Mouse (Mus musculus): ENCODE measurements at regions not wholly inside any gene's neighbourhood (a gene's known extent, or its start where the extent isn't known, plus 50 kb on each side); places are given as distances from the start of the nearest gene placed in this dataset.

GRCm38 (mm10) chr17:51552277-51553015, 280.6 kb downstream of the Satb1 start:
- Histone ChIP-seq H3K4me3 (ENCODE audit: low read depth, low read length) (no peak overlapping the region), H3K36me3 (replicated peaks) (no peaks in the 10 kb centered on the region), H3K4me1 (ENCODE audit: insufficient read depth, low read depth, low read length) (no peaks in the 10 kb centered on the region), H3K27me3 (ENCODE audit: insufficient read depth, low read length) (no peaks in the 10 kb centered on the region), H3K9me3 (replicated peaks) (peaks cover 30% of the 10 kb centered on the region)
- TF ChIP-seq POLR2AphosphoS5 (IDR thresholded peaks at IDR 0.05; ENCODE audit: insufficient replicate concordance, low read depth, low read length) (no peak), GATA1 (IDR thresholded peaks at IDR 0.05; ENCODE audit: borderline replicate concordance, low read length) (no peak), CTCF (IDR thresholded peaks at IDR 0.05; ENCODE audit: low read depth, low read length) (no peak), TAL1 (conservative IDR thresholded peaks at IDR 0.05; ENCODE audit: low read depth, low read length) (no peak), GATA2 (IDR thresholded peaks at IDR 0.05; ENCODE audit: borderline replicate concordance, low read depth, low read length) (no peak)
- DNase-seq (ENCODE audit: low spot score) = no peak
- no peak for ATAC-seq (ENCODE audit: extremely low read depth, insufficient number of reproducible peaks, low FRiP score, poor library complexity, severe bottlenecking)

- Histone ChIP-seq H3K27me3 (ENCODE audit: insufficient read depth, low read length) (no peaks in the 10 kb centered on the region), H3K4me1 (ENCODE audit: insufficient read depth, low read depth, low read length) (no peaks in the 10 kb centered on the region), H3K36me3 (replicated peaks) (no peaks in the 10 kb centered on the region), H3K9me3 (replicated peaks) (peaks cover 30% of the 10 kb centered on the region), H3K4me3 (ENCODE audit: low read depth, low read length) (no peak overlapping the region)
- TF ChIP-seq GATA1 (IDR thresholded peaks at IDR 0.05; ENCODE audit: borderline replicate concordance, low read length) (no peak), CTCF (IDR thresholded peaks at IDR 0.05; ENCODE audit: low read depth, low read length) (no peak), POLR2AphosphoS5 (IDR thresholded peaks at IDR 0.05; ENCODE audit: insufficient replicate concordance, low read depth, low read length) (no peak), GATA2 (IDR thresholded peaks at IDR 0.05; ENCODE audit: borderline replicate concordance, low read depth, low read length) (no peak), TAL1 (conservative IDR thresholded peaks at IDR 0.05; ENCODE audit: low read depth, low read length) (no peak)
- ATAC-seq (ENCODE audit: extremely low read depth, insufficient number of reproducible peaks, low FRiP score, poor library complexity, severe bottlenecking) (no peak), DNase-seq (ENCODE audit: low spot score) (no peak)
Observed at GRCm38 (mm10) chr17:51546999-51547398, 286.1 kb downstream of the Satb1 start.

GRCm38 (mm10) chr17:51542544-51542943, 290.5 kb downstream of the Satb1 start:
- ATAC-seq (ENCODE audit: extremely low read depth, insufficient number of reproducible peaks, low FRiP score, poor library complexity, severe bottlenecking) = no peak
- H3K36me3 ChIP-seq (replicated peaks) = no peaks in the 10 kb centered on the region
- H3K4me1 ChIP-seq (ENCODE audit: insufficient read depth, low read depth, low read length) = no peaks in the 10 kb centered on the region
- H3K4me3 ChIP-seq (ENCODE audit: low read depth, low read length) = no peak overlapping the region
- no peak for TF ChIP-seq GATA1 (IDR thresholded peaks at IDR 0.05; ENCODE audit: borderline replicate concordance, low read length)
- no peak for TF ChIP-seq CTCF (IDR thresholded peaks at IDR 0.05; ENCODE audit: low read depth, low read length)
- no peak for TF ChIP-seq POLR2AphosphoS5 (IDR thresholded peaks at IDR 0.05; ENCODE audit: insufficient replicate concordance, low read depth, low read length)
- no peak for TF ChIP-seq GATA2 (IDR thresholded peaks at IDR 0.05; ENCODE audit: borderline replicate concordance, low read depth, low read length)
- no peak for TF ChIP-seq TAL1 (conservative IDR thresholded peaks at IDR 0.05; ENCODE audit: low read depth, low read length)
- DNase-seq (ENCODE audit: low spot score) = no peak
- no peaks in the 10 kb centered on the region for H3K27me3 ChIP-seq (ENCODE audit: insufficient read depth, low read length)
- H3K9me3 ChIP-seq (replicated peaks) = peaks cover 29% of the 10 kb centered on the region

- Histone ChIP-seq H3K36me3 (replicated peaks) (no peaks in the 10 kb centered on the region), H3K4me1 (ENCODE audit: insufficient read depth, low read depth, low read length) (no peaks in the 10 kb centered on the region), H3K4me3 (ENCODE audit: low read depth, low read length) (no peak overlapping the region), H3K27me3 (ENCODE audit: insufficient read depth, low read length) (no peaks in the 10 kb centered on the region), H3K9me3 (replicated peaks) (peaks cover 51% of the 10 kb centered on the region)
- DNase-seq (ENCODE audit: low spot score) (no peak), ATAC-seq (ENCODE audit: extremely low read depth, insufficient number of reproducible peaks, low FRiP score, poor library complexity, severe bottlenecking) (no peak)
- TF ChIP-seq GATA2 (IDR thresholded peaks at IDR 0.05; ENCODE audit: borderline replicate concordance, low read depth, low read length) (no peak), TAL1 (conservative IDR thresholded peaks at IDR 0.05; ENCODE audit: low read depth, low read length) (no peak), POLR2AphosphoS5 (IDR thresholded peaks at IDR 0.05; ENCODE audit: insufficient replicate concordance, low read depth, low read length) (no peak), GATA1 (IDR thresholded peaks at IDR 0.05; ENCODE audit: borderline replicate concordance, low read length) (no peak), CTCF (IDR thresholded peaks at IDR 0.05; ENCODE audit: low read depth, low read length) (no peak)
Observed at GRCm38 (mm10) chr17:51534678-51535077, 298.4 kb downstream of the Satb1 start.

GRCm38 (mm10) chr17:51534270-51534669, 298.8 kb downstream of the Satb1 start:
- no peaks in the 10 kb centered on the region for H3K36me3 ChIP-seq (replicated peaks)
- TF ChIP-seq POLR2AphosphoS5 (IDR thresholded peaks at IDR 0.05; ENCODE audit: insufficient replicate concordance, low read depth, low read length) = no peak
- no peak for TF ChIP-seq GATA1 (IDR thresholded peaks at IDR 0.05; ENCODE audit: borderline replicate concordance, low read length)
- no peak for TF ChIP-seq CTCF (IDR thresholded peaks at IDR 0.05; ENCODE audit: low read depth, low read length)
- no peak for TF ChIP-seq TAL1 (conservative IDR thresholded peaks at IDR 0.05; ENCODE audit: low read depth, low read length)
- H3K4me1 ChIP-seq (ENCODE audit: insufficient read depth, low read depth, low read length) = no peaks in the 10 kb centered on the region
- no peak overlapping the region for H3K4me3 ChIP-seq (ENCODE audit: low read depth, low read length)
- H3K27me3 ChIP-seq (ENCODE audit: insufficient read depth, low read length) = no peaks in the 10 kb centered on the region
- ATAC-seq (ENCODE audit: extremely low read depth, insufficient number of reproducible peaks, low FRiP score, poor library complexity, severe bottlenecking) (no peak), DNase-seq (ENCODE audit: low spot score) (no peak)
- H3K9me3 ChIP-seq (replicated peaks) = peaks cover 51% of the 10 kb centered on the region

- H3K9me3 ChIP-seq (replicated peaks) = peaks cover 29% of the 10 kb centered on the region
- TF ChIP-seq CTCF (IDR thresholded peaks at IDR 0.05; ENCODE audit: low read depth, low read length) (no peak), GATA1 (IDR thresholded peaks at IDR 0.05; ENCODE audit: borderline replicate concordance, low read length) (no peak), GATA2 (IDR thresholded peaks at IDR 0.05; ENCODE audit: borderline replicate concordance, low read depth, low read length) (no peak), POLR2AphosphoS5 (IDR thresholded peaks at IDR 0.05; ENCODE audit: insufficient replicate concordance, low read depth, low read length) (no peak), TAL1 (conservative IDR thresholded peaks at IDR 0.05; ENCODE audit: low read depth, low read length) (no peak)
Observed at GRCm38 (mm10) chr17:51528161-51528560, 304.9 kb downstream of the Satb1 start.

More at GRCm38 (mm10) chr17:51528161-51528560, 304.9 kb downstream of the Satb1 start:
- no peaks in the 10 kb centered on the region for H3K4me1 ChIP-seq (ENCODE audit: insufficient read depth, low read depth, low read length)
- no peaks in the 10 kb centered on the region for H3K27me3 ChIP-seq (ENCODE audit: insufficient read depth, low read length)
- no peak overlapping the region for H3K4me3 ChIP-seq (ENCODE audit: low read depth, low read length)
- ATAC-seq (ENCODE audit: extremely low read depth, insufficient number of reproducible peaks, low FRiP score, poor library complexity, severe bottlenecking) = no peak
- H3K36me3 ChIP-seq (replicated peaks) = no peaks in the 10 kb centered on the region
- no peak for DNase-seq (ENCODE audit: low spot score)
